8 mouse cellular contexts compared by ENCODE assay signal in genomic region chr14:64587699-64588434, GRCm38 (mm10).
DNase-seq lines count a peak whose midpoint lies in the region; ATAC-seq and TF ChIP-seq lines count a peak whose summit lies in the region.

No protein-coding gene starts in this region.

- ATAC-seq in embryonic facial prominence, embryonic 13.5 days (ENCODE audit: insufficient number of reproducible peaks, insufficient read depth, low FRiP score, low TSS enrichment, low read depth): no peak
- no peak for ATAC-seq in intestine, embryonic 16.5 days
- no peak for ATAC-seq in stomach, postnatal 0 days (ENCODE audit: low FRiP score, low TSS enrichment)

- no peak for TF ChIP-seq CTCF in gastrocnemius, adult 2 months (IDR thresholded peaks at IDR 0.05)
- no peak for TF ChIP-seq CTCF in stomach, postnatal 0 days (IDR thresholded peaks at IDR 0.05; ENCODE audit: low read depth)

- no peaks in the 10 kb centered on the region for H3K36me3 ChIP-seq in ES-E14 (ENCODE audit: control insufficient read depth, insufficient read depth, low read length, poor library complexity, severe bottlenecking)
- no peaks in the 10 kb centered on the region for H3K36me3 ChIP-seq in embryonic facial prominence, embryonic 13.5 days
- no peaks in the 10 kb centered on the region for H3K36me3 ChIP-seq in intestine, embryonic 16.5 days (ENCODE audit: control insufficient read depth, insufficient read depth, low read length)
- H3K36me3 ChIP-seq in midbrain, embryonic 10.5 days: peaks cover 3% of the 10 kb centered on the region; the same call in 1 of the 2 replicates
- H3K36me3 ChIP-seq in stomach, postnatal 0 days (ENCODE audit: control insufficient read depth, insufficient read depth, low read length): no peaks in the 10 kb centered on the region

- WGBS in embryonic facial prominence, embryonic 13.5 days: 2% methylated on average over 40 of the region's 40 CpGs
- WGBS in intestine, embryonic 16.5 days: 1% methylated on average over 38 of the region's 40 CpGs
- under 1% methylated on average over 40 of the region's 40 CpGs for WGBS in midbrain, embryonic 10.5 days
- under 1% methylated on average over 35 of the region's 40 CpGs for whole genome bisulfite sequencing in stomach, postnatal 0 days

- H3K27me3 ChIP-seq in embryonic facial prominence, embryonic 13.5 days: peaks cover 99% of the 10 kb centered on the region
- peaks cover 82% of the 10 kb centered on the region for H3K27me3 ChIP-seq in intestine, embryonic 16.5 days (replicated peaks; ENCODE audit: control insufficient read depth, insufficient read depth, low read length)
- H3K27me3 ChIP-seq in midbrain, embryonic 10.5 days (ENCODE audit: low read depth, poor library complexity, severe bottlenecking): peaks cover 100% of the 10 kb centered on the region
- H3K27me3 ChIP-seq in stomach, postnatal 0 days (ENCODE audit: control insufficient read depth, insufficient read depth, low read length): peaks cover 17% of the 10 kb centered on the region; the same call in 1 of the 2 replicates

- no peak for TF ChIP-seq EP300 in stomach, postnatal 0 days (optimal IDR thresholded peaks at IDR 0.05)

- H3K4me2 ChIP-seq in embryonic facial prominence, embryonic 13.5 days: peak overlapping the region; percentile 83
- H3K4me2 ChIP-seq in intestine, embryonic 16.5 days (ENCODE audit: low read depth, low read length): peak overlapping the region; percentile 84
- peak overlapping the region; percentile 69 for H3K4me2 ChIP-seq in stomach, postnatal 0 days (replicated peaks; ENCODE audit: low read depth)

- H3K27ac ChIP-seq in gastrocnemius, adult 2 months: no peak overlapping the region
- peak overlapping the region; percentile 34; the same call in 1 of the 2 replicates for H3K27ac ChIP-seq in ES-E14 (ENCODE audit: insufficient read depth, low read depth, low read length, poor library complexity, severe bottlenecking)
- H3K27ac ChIP-seq in embryonic facial prominence, embryonic 13.5 days: no peak overlapping the region
- H3K27ac ChIP-seq in intestine, embryonic 16.5 days (ENCODE audit: low read length): no peak overlapping the region
- peak overlapping the region; percentile 92 for H3K27ac ChIP-seq in midbrain, embryonic 10.5 days (replicated peaks)
- H3K27ac ChIP-seq in stomach, postnatal 0 days (replicated peaks): no peak overlapping the region

- H3K4me1 ChIP-seq in ES-E14 (ENCODE audit: control insufficient read depth in 2 of 2, insufficient read depth in 2 of 2, low read length in 2 of 2, poor library complexity in 1 of 2): peaks cover 5 to 22% of the 10 kb centered on the region in 2 experiments; a peak in 3 of 4 replicates
- peaks cover 26% of the 10 kb centered on the region for H3K4me1 ChIP-seq in embryonic facial prominence, embryonic 13.5 days
- H3K4me1 ChIP-seq in intestine, embryonic 16.5 days (ENCODE audit: control insufficient read depth, insufficient read depth, low read length): peaks cover 14% of the 10 kb centered on the region
- peaks cover 86% of the 10 kb centered on the region for H3K4me1 ChIP-seq in midbrain, embryonic 10.5 days
- no peaks in the 10 kb centered on the region for H3K4me1 ChIP-seq in stomach, postnatal 0 days (replicated peaks; ENCODE audit: control insufficient read depth, insufficient read depth)

- no peak for DNase-seq in gastrocnemius, adult 2 months
- DNase-seq in gastrocnemius, postnatal 4 days (ENCODE audit: low spot score in 2 of 2): no peak
- no peak for DNase-seq in ES-E14 (ENCODE audit: low read depth, low spot score)
- DNase-seq in midbrain, embryonic 10.5 days (ENCODE audit: low spot score): peak; percentile 47
- no peak for DNase-seq in stomach, postnatal 0 days (ENCODE audit: low spot score)
- DNase-seq in adrenal gland, adult 18-20 months (ENCODE audit: low spot score in 2 of 2): no peak

- in situ Hi-C loops in ES-E14 (cut with MboI; ENCODE audit: low sequenced_read_pairs in 2 of 2, unreplicated experiment in 2 of 2): loop anchor here in 1 of 2 experiments (25.0 kb wide), 1 partner anchor 1351 kb away; no protein-coding TSS in a partner anchor

- peak overlapping the region; percentile 76 for H3K4me3 ChIP-seq in gastrocnemius, adult 2 months
- peak overlapping the region; percentile 55 to 76 for H3K4me3 ChIP-seq in ES-E14 (ENCODE audit: insufficient read depth in 1 of 2, low read depth in 1 of 2, low read length in 2 of 2, poor library complexity in 1 of 2, severe bottlenecking in 1 of 2)
- H3K4me3 ChIP-seq in embryonic facial prominence, embryonic 13.5 days: peak overlapping the region; percentile 48
- H3K4me3 ChIP-seq in intestine, embryonic 16.5 days (ENCODE audit: low read length): peak overlapping the region; percentile 52
- H3K4me3 ChIP-seq in midbrain, embryonic 10.5 days: peak overlapping the region; percentile 69
- peak overlapping the region; percentile 49 for H3K4me3 ChIP-seq in stomach, postnatal 0 days (ENCODE audit: low read depth, low read length)

- H3K9ac ChIP-seq in ES-E14 (ENCODE audit: insufficient read depth, low read depth, low read length, poor library complexity, severe bottlenecking): peak overlapping the region; percentile 62
- H3K9ac ChIP-seq in embryonic facial prominence, embryonic 13.5 days: 0 out of 2 replicates have a peak overlapping the region, but pooled peaks have one; percentile 51
- H3K9ac ChIP-seq in intestine, embryonic 16.5 days (ENCODE audit: low read depth, low read length): 0 out of 2 replicates have a peak overlapping the region, but pooled peaks have one; percentile 24
- H3K9ac ChIP-seq in stomach, postnatal 0 days (ENCODE audit: low read length): no peak overlapping the region

- intact Hi-C loops in gastrocnemius, adult 2 months (cut with DNase I): no loop called here

- H3K9me3 ChIP-seq in ES-E14 (ENCODE audit: control insufficient read depth, insufficient read depth, low read depth, low read length): no peaks in the 10 kb centered on the region
- no peaks in the 10 kb centered on the region for H3K9me3 ChIP-seq in embryonic facial prominence, embryonic 13.5 days
- no peaks in the 10 kb centered on the region for H3K9me3 ChIP-seq in intestine, embryonic 16.5 days (ENCODE audit: control insufficient read depth, low read length)
- no peaks in the 10 kb centered on the region for H3K9me3 ChIP-seq in midbrain, embryonic 10.5 days (replicated peaks)
- H3K9me3 ChIP-seq in stomach, postnatal 0 days (ENCODE audit: control insufficient read depth, low read length): no peaks in the 10 kb centered on the region

TF ChIP-seq in ES-E14, 5 proteins besides CTCF, POLR2A, EP300 and RAD21:
- TF ChIP-seq CHD2 (IDR thresholded peaks at IDR 0.05; ENCODE audit: low read depth, low read length): no peak
- no peak for TF ChIP-seq HCFC1 (IDR thresholded peaks at IDR 0.05; ENCODE audit: borderline replicate concordance, insufficient read depth, low read length)
- no peak for TF ChIP-seq MAFK (IDR thresholded peaks at IDR 0.05; ENCODE audit: insufficient read depth, low read depth, low read length)
- no peak for TF ChIP-seq ZC3H11A (IDR thresholded peaks at IDR 0.05; ENCODE audit: borderline replicate concordance, low read depth, low read length)
- TF ChIP-seq ZNF384 (IDR thresholded peaks at IDR 0.05; ENCODE audit: low read depth, low read length): no peak
TF ChIP-seq in ES-E14: peak in this region for 0.

Comparison
In these comparisons a context has a peak if more than half of its experiments do, and no peak if none do; other contexts are left out.
1. H3K27ac ChIP-seq: peak in ES-E14 (single experiment) and midbrain, embryonic 10.5 days (single experiment); none in gastrocnemius, adult 2 months (single experiment), embryonic facial prominence, embryonic 13.5 days (single experiment), intestine, embryonic 16.5 days (single experiment) and stomach, postnatal 0 days (single experiment).
2. Peak in every context shown above with its lines, with median percentiles within 50 percentile points of each other: H3K4me3 ChIP-seq and H3K4me2 ChIP-seq.